Mouse (Mus musculus) brown adipose tissue, adult 24 weeks (tissue): ENCODE measurements around the gene Arr3. TPM values are rescaled to one million over a fixed set of nuclear protein-coding genes. Genes with fewer than 3 reads are reported as not detected.

Experiments used
- H3K27ac ChIP-seq: fragments of 200-500 bp; replicated peaks from 2 replicates; pipeline ENCODE4 v1.5.1; 2012; ENCODE audit warnings: low read depth, mild to moderate bottlenecking, low read length
- H3K4me1 ChIP-seq: fragments of 200-500 bp; 2 replicates; pipeline ENCODE4 v1.6.1; 2012; ENCODE audit warnings: low read length, mixed read lengths; ENCODE audit not compliant: control insufficient read depth, insufficient read depth, insufficient read length
- H3K4me3 ChIP-seq: fragments of 200-500 bp; 2 replicates; pipeline ENCODE4 v1.5.1; 2012; ENCODE audit warnings: low read depth, mild to moderate bottlenecking, low read length, moderate library complexity; ENCODE audit not compliant: insufficient read depth
- polyA plus RNA-seq: library from polyadenylated mRNA; stranded (reverse); fragments of >200 nt; gene quantifications from 2 replicates; pipeline ENCODE4 v1.2.4, GENCODE M21; 2012; ENCODE audit not compliant: missing spikeins, insufficient read depth, insufficient read length

Gene Arr3
- polyA plus RNA-seq = not detected in 2 replicates

GRCm38 (mm10) chrX:100605314-100605713 is at the start of gene Arr3:
Arr3 (plus strand) TSS chrX:100605497.
- Histone ChIP-seq H3K4me3 (no peak within 1 kb of the TSS), H3K4me1 (no peaks in the 10 kb centered on the region), H3K27ac (no peak within 1 kb of the TSS)

- H3K4me3 ChIP-seq = no peak overlapping the region
- no peaks in the 10 kb centered on the region for H3K4me1 ChIP-seq
- H3K27ac ChIP-seq = no peak overlapping the region
Observed at GRCm38 (mm10) chrX:100556026-100556425, 49.3 kb upstream of the Arr3 start.

- no peak overlapping the region for H3K27ac ChIP-seq
- no peaks in the 10 kb centered on the region for H3K4me1 ChIP-seq
- no peak overlapping the region for H3K4me3 ChIP-seq
Observed at GRCm38 (mm10) chrX:100565696-100566095, 39.6 kb upstream of the Arr3 start.

- H3K4me3 ChIP-seq = no peak within 1 kb of the TSS
- H3K27ac ChIP-seq = no peak within 1 kb of the TSS
- H3K4me1 ChIP-seq = no peaks in the 10 kb centered on the region
Observed at GRCm38 (mm10) chrX:100571951-100572350, 33.3 kb upstream of the Arr3 start, which contains the start of gene Awat1. Awat1 (plus strand) TSS chrX:100572251.

- Histone ChIP-seq H3K27ac (no peak within 1 kb of the TSS), H3K4me3 (no peak within 1 kb of the TSS), H3K4me1 (no peaks in the 10 kb centered on the region)
Observed at GRCm38 (mm10) chrX:100594791-100595190, 10.5 kb upstream of the Arr3 start, which contains the start of gene P2ry4. P2ry4 (minus strand) TSS chrX:100594869.

GRCm38 (mm10) chrX:100597439-100597838 is 7.9 kb upstream of the Arr3 start:
- no peaks in the 10 kb centered on the region for H3K4me1 ChIP-seq
- no peak overlapping the region for H3K27ac ChIP-seq

GRCm38 (mm10) chrX:100599755-100600154 is 5.5 kb upstream of the Arr3 start:
- Histone ChIP-seq H3K4me1 (no peaks in the 10 kb centered on the region), H3K27ac (no peak overlapping the region), H3K4me3 (no peak overlapping the region)

More at GRCm38 (mm10) chrX:100597439-100597838, 7.9 kb upstream of the Arr3 start:
- H3K4me3 ChIP-seq = no peak overlapping the region

- Histone ChIP-seq H3K4me1 (no peaks in the 10 kb centered on the region), H3K27ac (no peak overlapping the region), H3K4me3 (no peak overlapping the region)
Observed at GRCm38 (mm10) chrX:100618488-100618887, 13.2 kb downstream of the Arr3 start.

GRCm38 (mm10) chrX:100621366-100621765 is 16.1 kb downstream of the Arr3 start:
- Histone ChIP-seq H3K27ac (no peak overlapping the region), H3K4me3 (no peak overlapping the region), H3K4me1 (peaks cover 4% of the 10 kb centered on the region; the same call in 1 of the 2 replicates)

- no peak overlapping the region for H3K27ac ChIP-seq
- H3K4me1 ChIP-seq = peaks cover 4% of the 10 kb centered on the region; the same call in 1 of the 2 replicates
- H3K4me3 ChIP-seq = no peak overlapping the region
Observed at GRCm38 (mm10) chrX:100624242-100624641, 18.9 kb downstream of the Arr3 start.

GRCm38 (mm10) chrX:100625146-100625545 is 19.8 kb downstream of the Arr3 start:
- no peak overlapping the region for H3K27ac ChIP-seq
- peak overlapping the region; percentile 95 for H3K4me3 ChIP-seq
- peaks cover 4% of the 10 kb centered on the region; the same call in 1 of the 2 replicates for H3K4me1 ChIP-seq

GRCm38 (mm10) chrX:100625546-100625801 is 20.2 kb downstream of the Arr3 start, which contains the start of gene Kif4:
Kif4 (plus strand) TSS chrX:100625737.
- peaks cover 4% of the 10 kb centered on the region; the same call in 1 of the 2 replicates for H3K4me1 ChIP-seq
- peak within 1 kb of the TSS; percentile 94 for H3K27ac ChIP-seq
- peak within 1 kb of the TSS; percentile 95 for H3K4me3 ChIP-seq

GRCm38 (mm10) chrX:100625802-100626793 is 20.8 kb downstream of the Arr3 start, which contains the start of gene Pdzd11:
Pdzd11 (minus strand) TSS chrX:100626568.
- Histone ChIP-seq H3K4me1 (peaks cover 4% of the 10 kb centered on the region; the same call in 1 of the 2 replicates), H3K4me3 (peak within 1 kb of the TSS; percentile 95), H3K27ac (peak within 1 kb of the TSS; percentile 94)

GRCm38 (mm10) chrX:100629076-100629475 is 23.8 kb downstream of the Arr3 start:
- H3K4me1 ChIP-seq = peaks cover 4% of the 10 kb centered on the region; the same call in 1 of the 2 replicates
- no peak overlapping the region for H3K4me3 ChIP-seq
- no peak overlapping the region for H3K27ac ChIP-seq

GRCm38 (mm10) chrX:100638477-100638876 is 33.2 kb downstream of the Arr3 start:
- H3K27ac ChIP-seq = no peak overlapping the region
- H3K4me1 ChIP-seq = no peaks in the 10 kb centered on the region
- H3K4me3 ChIP-seq = no peak overlapping the region
